Mouse (Mus musculus): ENCODE results near the gene Arcn1. TPM values are rescaled to one million over a fixed set of nuclear protein-coding genes. Genes with fewer than 3 reads are reported as not detected.

The Arcn1 gene
- polyA plus RNA-seq (2015; fragmentation: Nextera tagmentation; extraction: Ambion mirVana), result 192 and 213 TPM in 2 replicates

GRCm38 (mm10) chr9:44767101-44768028, at the start of gene Arcn1, which contains the start of gene Ift46:
Gene Arcn1, minus strand, starts transcription at chr9:44767845.
Gene Ift46, plus strand, starts transcription at chr9:44767908.
- H3K4me3 ChIP-seq, result peak within 1 kb of the TSS; percentile 98
- no peaks in the 10 kb centered on the region for H3K9me3 ChIP-seq
- no peaks in the 10 kb centered on the region for H3K27me3 ChIP-seq
- peak within 1 kb of the TSS; percentile 99 for H3K9ac ChIP-seq
- ATAC-seq (ENCODE audit: insufficient number of reproducible peaks, insufficient read depth, low FRiP score, low TSS enrichment, low read depth), result peak; percentile 77
- H3K36me3 ChIP-seq, result no peaks in the 10 kb centered on the region
- peak within 1 kb of the TSS; percentile 97 for H3K27ac ChIP-seq
- H3K4me1 ChIP-seq, result peaks cover 13% of the 10 kb centered on the region
- WGBS, result under 1% methylated on average over 68 of the region's 82 CpGs
- peak within 1 kb of the TSS; percentile 62 for H3K4me2 ChIP-seq

GRCm38 (mm10) chr9:44814179-44814578, 46.5 kb upstream of the Arcn1 start:
- no peaks in the 10 kb centered on the region for H3K27me3 ChIP-seq
- no peak overlapping the region for H3K4me3 ChIP-seq
- no peak overlapping the region for H3K9ac ChIP-seq
- no peak overlapping the region for H3K27ac ChIP-seq
- WGBS, result 96% methylated on average over 8 of the region's 8 CpGs
- no peaks in the 10 kb centered on the region for H3K4me1 ChIP-seq
- no peak for ATAC-seq (ENCODE audit: insufficient number of reproducible peaks, insufficient read depth, low FRiP score, low TSS enrichment, low read depth)
- H3K9me3 ChIP-seq, result no peaks in the 10 kb centered on the region
- H3K36me3 ChIP-seq, result peaks cover 99% of the 10 kb centered on the region
- H3K4me2 ChIP-seq, result no peak overlapping the region

- ATAC-seq (ENCODE audit: insufficient number of reproducible peaks, insufficient read depth, low FRiP score, low TSS enrichment, low read depth), result no peak
- Histone ChIP-seq H3K9ac (no peak overlapping the region), H3K4me2 (no peak overlapping the region), H3K27ac (no peak overlapping the region), H3K4me3 (no peak overlapping the region), H3K36me3 (peaks cover 98% of the 10 kb centered on the region), H3K4me1 (no peaks in the 10 kb centered on the region), H3K9me3 (no peaks in the 10 kb centered on the region), H3K27me3 (no peaks in the 10 kb centered on the region)
- WGBS, result 89% methylated on average over 10 of the region's 10 CpGs
These were observed 42.7 kb upstream of the Arcn1 start for GRCm38 (mm10) chr9:44810316-44810715.

GRCm38 (mm10) chr9:44807778-44808177, 40.1 kb upstream of the Arcn1 start:
- WGBS, result 96% methylated on average over 10 of the region's 10 CpGs
- Histone ChIP-seq H3K36me3 (peaks cover 80% of the 10 kb centered on the region), H3K9me3 (no peaks in the 10 kb centered on the region)

GRCm38 (mm10) chr9:44807141-44807540, 39.5 kb upstream of the Arcn1 start:
- ATAC-seq (ENCODE audit: insufficient number of reproducible peaks, insufficient read depth, low FRiP score, low TSS enrichment, low read depth), result no peak
- no peak overlapping the region for H3K4me2 ChIP-seq
- WGBS, result 66% methylated on average over 5 of the region's 5 CpGs
- no peak overlapping the region for H3K9ac ChIP-seq
- no peaks in the 10 kb centered on the region for H3K4me1 ChIP-seq
- no peak overlapping the region for H3K4me3 ChIP-seq
- H3K36me3 ChIP-seq, result peaks cover 74% of the 10 kb centered on the region
- H3K27me3 ChIP-seq, result no peaks in the 10 kb centered on the region
- no peaks in the 10 kb centered on the region for H3K9me3 ChIP-seq
- H3K27ac ChIP-seq, result no peak overlapping the region

More at GRCm38 (mm10) chr9:44807778-44808177, 40.1 kb upstream of the Arcn1 start:
- no peaks in the 10 kb centered on the region for H3K4me1 ChIP-seq
- H3K4me3 ChIP-seq, result no peak overlapping the region
- no peak overlapping the region for H3K9ac ChIP-seq
- H3K4me2 ChIP-seq, result no peak overlapping the region
- ATAC-seq (ENCODE audit: insufficient number of reproducible peaks, insufficient read depth, low FRiP score, low TSS enrichment, low read depth), result no peak
- no peaks in the 10 kb centered on the region for H3K27me3 ChIP-seq
- no peak overlapping the region for H3K27ac ChIP-seq

- ATAC-seq (ENCODE audit: insufficient number of reproducible peaks, insufficient read depth, low FRiP score, low TSS enrichment, low read depth), result no peak
- peaks cover 6% of the 10 kb centered on the region; the same call in 1 of the 2 replicates for H3K27me3 ChIP-seq
- H3K4me2 ChIP-seq, result no peak overlapping the region
- no peak overlapping the region for H3K9ac ChIP-seq
- WGBS, result 91% methylated on average over 5 of the region's 5 CpGs
- H3K9me3 ChIP-seq, result no peaks in the 10 kb centered on the region
- H3K36me3 ChIP-seq, result peaks cover 58% of the 10 kb centered on the region
- no peak overlapping the region for H3K4me3 ChIP-seq
- H3K4me1 ChIP-seq, result no peaks in the 10 kb centered on the region
- no peak overlapping the region for H3K27ac ChIP-seq
These were observed 37.9 kb upstream of the Arcn1 start for GRCm38 (mm10) chr9:44805536-44805935.

GRCm38 (mm10) chr9:44804678-44805077, 37.0 kb upstream of the Arcn1 start:
- no peak overlapping the region for H3K4me3 ChIP-seq
- H3K4me1 ChIP-seq, result peaks cover 7% of the 10 kb centered on the region
- 87% methylated on average over 10 of the region's 10 CpGs for WGBS
- ATAC-seq (ENCODE audit: insufficient number of reproducible peaks, insufficient read depth, low FRiP score, low TSS enrichment, low read depth), result no peak
- no peaks in the 10 kb centered on the region for H3K9me3 ChIP-seq
- no peak overlapping the region for H3K9ac ChIP-seq
- no peak overlapping the region for H3K4me2 ChIP-seq
- no peak overlapping the region for H3K27ac ChIP-seq
- peaks cover 50% of the 10 kb centered on the region for H3K36me3 ChIP-seq
- peaks cover 15% of the 10 kb centered on the region for H3K27me3 ChIP-seq

- peaks cover 32% of the 10 kb centered on the region for H3K36me3 ChIP-seq
- no peak within 1 kb of the TSS for H3K9ac ChIP-seq
- H3K4me3 ChIP-seq, result no peak within 1 kb of the TSS
- ATAC-seq (ENCODE audit: insufficient number of reproducible peaks, insufficient read depth, low FRiP score, low TSS enrichment, low read depth), result no peak
- H3K9me3 ChIP-seq, result no peaks in the 10 kb centered on the region
- peaks cover 32% of the 10 kb centered on the region for H3K27me3 ChIP-seq
- peaks cover 15% of the 10 kb centered on the region for H3K4me1 ChIP-seq
- H3K4me2 ChIP-seq, result no peak within 1 kb of the TSS
- 66% methylated on average over 4 of the region's 4 CpGs for WGBS
- H3K27ac ChIP-seq, result no peak within 1 kb of the TSS
These were observed 35.3 kb upstream of the Arcn1 start, which contains the start of gene Ttc36 for GRCm38 (mm10) chr9:44802808-44803450. Gene Ttc36, minus strand, starts transcription at chr9:44803072.

GRCm38 (mm10) chr9:44801669-44802068, 34.0 kb upstream of the Arcn1 start:
- ATAC-seq (ENCODE audit: insufficient number of reproducible peaks, insufficient read depth, low FRiP score, low TSS enrichment, low read depth), result no peak
- no peak overlapping the region for H3K9ac ChIP-seq
- H3K4me1 ChIP-seq, result peaks cover 15% of the 10 kb centered on the region
- WGBS, result 80% methylated on average over 6 of the region's 6 CpGs
- H3K36me3 ChIP-seq, result peaks cover 20% of the 10 kb centered on the region
- H3K4me2 ChIP-seq, result no peak overlapping the region
- peaks cover 37% of the 10 kb centered on the region for H3K27me3 ChIP-seq
- H3K9me3 ChIP-seq, result no peaks in the 10 kb centered on the region
- no peak overlapping the region for H3K4me3 ChIP-seq
- H3K27ac ChIP-seq, result no peak overlapping the region

- peaks cover 4% of the 10 kb centered on the region for H3K36me3 ChIP-seq
- H3K4me1 ChIP-seq, result peaks cover 15% of the 10 kb centered on the region
- H3K9me3 ChIP-seq, result no peaks in the 10 kb centered on the region
- no peak overlapping the region for H3K9ac ChIP-seq
- no peak for ATAC-seq (ENCODE audit: insufficient number of reproducible peaks, insufficient read depth, low FRiP score, low TSS enrichment, low read depth)
- H3K4me2 ChIP-seq, result peak overlapping the region; percentile 98
- WGBS, result 29% methylated on average over 9 of the region's 9 CpGs
- no peak overlapping the region for H3K27ac ChIP-seq
- H3K27me3 ChIP-seq, result peaks cover 37% of the 10 kb centered on the region
- peak overlapping the region; percentile 61 for H3K4me3 ChIP-seq
These were observed 32.3 kb upstream of the Arcn1 start for GRCm38 (mm10) chr9:44799958-44800324.

- WGBS, result under 1% methylated on average over 75 of the region's 75 CpGs
- H3K27me3 ChIP-seq, result peaks cover 37% of the 10 kb centered on the region
These were observed 31.7 kb upstream of the Arcn1 start, which contains the start of gene Tmem25 for GRCm38 (mm10) chr9:44799102-44799957. Gene Tmem25, minus strand, starts transcription at chr9:44799307.

More at GRCm38 (mm10) chr9:44799102-44799957, 31.7 kb upstream of the Arcn1 start, which contains the start of gene Tmem25:
- peak; percentile 91 for ATAC-seq (ENCODE audit: insufficient number of reproducible peaks, insufficient read depth, low FRiP score, low TSS enrichment, low read depth)
- H3K27ac ChIP-seq, result peak within 1 kb of the TSS; percentile 28; the same call in 1 of the 2 replicates
- no peaks in the 10 kb centered on the region for H3K9me3 ChIP-seq
- H3K4me2 ChIP-seq, result peak within 1 kb of the TSS; percentile 98
- H3K9ac ChIP-seq, result peak within 1 kb of the TSS; percentile 73
- H3K36me3 ChIP-seq, result no peaks in the 10 kb centered on the region
- peak within 1 kb of the TSS; percentile 61 for H3K4me3 ChIP-seq
- H3K4me1 ChIP-seq, result peaks cover 15% of the 10 kb centered on the region

All from embryonic facial prominence, embryonic 13.5 days (tissue).